Mouse (Mus musculus) CH12.LX (cell line): ENCODE data around the gene Tnni1. TPM values are rescaled to one million over a fixed set of nuclear protein-coding genes. Genes with fewer than 3 reads are reported as not detected.

Experiments used
- DNase-seq: peaks from one replicate; pipeline ENCODE4 v3.0.0-alpha.2; 2013; ENCODE audit errors: extremely low read depth
- H3K27ac ChIP-seq: 2 replicates; pipeline ENCODE4 v1.5.1; 2012; ENCODE audit warnings: low read depth, mild to moderate bottlenecking, control low read depth, moderate library complexity; ENCODE audit not compliant: insufficient read depth
- H3K27me3 ChIP-seq: replicated peaks from 2 replicates; pipeline ENCODE3; 2012; ENCODE audit warnings: inconsistent platforms
- H3K36me3 ChIP-seq, 2 experiments: replicated peaks in 1 of 2; 2 replicates each; pipeline versions ENCODE3 to v1.6.1; 2012; ENCODE audit warnings: inconsistent platforms in 1 of 2, low read length in 1 of 2, mild to moderate bottlenecking in 1 of 2, mixed read lengths in 1 of 2, moderate library complexity in 1 of 2; ENCODE audit not compliant: control insufficient read depth in 1 of 2, insufficient read depth in 1 of 2
- H3K4me1 ChIP-seq, 2 experiments: 2 replicates each; pipeline ENCODE4 v1.6.1; 2012; ENCODE audit warnings: inconsistent platforms in 1 of 2, moderate library complexity in 1 of 2; ENCODE audit not compliant: insufficient read depth in 2 of 2, control insufficient read depth in 1 of 2
- H3K4me2 ChIP-seq: 2 replicates; pipeline ENCODE4 v1.6.1; 2012; ENCODE audit warnings: low read depth, mild to moderate bottlenecking, control low read depth; ENCODE audit not compliant: poor library complexity, insufficient read depth, severe bottlenecking
- H3K4me3 ChIP-seq, 3 experiments: fragments of 150-350 bp in 1 of 3; sonication (generic) in 1 of 3; replicated peaks in 1 of 3; 2 replicates each; pipeline versions ENCODE3 to v1.5.1; 2011 to 2012; ENCODE audit warnings: low read depth in 2 of 3, low read length in 2 of 3, mild to moderate bottlenecking in 2 of 3, moderate library complexity in 2 of 3, control low read depth in 1 of 3, improper control_type of control experiment in 1 of 3, inconsistent platforms in 1 of 3, mixed read lengths in 1 of 3; ENCODE audit not compliant: poor library complexity in 1 of 3
- H3K79me2 ChIP-seq: replicated peaks from 2 replicates; pipeline ENCODE4 v1.6.1; 2012; ENCODE audit warnings: mild to moderate bottlenecking, moderate library complexity; ENCODE audit not compliant: control insufficient read depth, poor library complexity, insufficient read depth, severe bottlenecking; ENCODE audit errors: extremely low read depth
- H3K9ac ChIP-seq: 2 replicates; pipeline ENCODE4 v1.6.1; 2012; ENCODE audit warnings: low read depth, mild to moderate bottlenecking, control low read depth, moderate library complexity; ENCODE audit not compliant: insufficient read depth
- H3K9me3 ChIP-seq: replicated peaks from 2 replicates; pipeline ENCODE3; 2012; ENCODE audit warnings: low read length, inconsistent platforms, mixed read lengths
- BHLHE40 ChIP-seq: IDR thresholded peaks from 2 replicates; pipeline ENCODE4 v1.6.1; 2011; ENCODE audit warnings: mild to moderate bottlenecking, low read depth, low read length, improper control_type of control experiment
- CHD1 ChIP-seq: IDR thresholded peaks from 2 replicates; pipeline ENCODE4 v1.6.1; 2012; ENCODE audit warnings: low read depth, low read length, improper control_type of control experiment, inconsistent platforms
- CHD2 ChIP-seq: IDR thresholded peaks from 2 replicates; pipeline ENCODE4 v1.6.1; 2011; ENCODE audit warnings: low read length, improper control_type of control experiment
- CTCF ChIP-seq, 2 experiments: IDR thresholded peaks in 1 of 2; conservative IDR thresholded peaks in 1 of 2; 2 replicates each; pipeline ENCODE4 v1.5.1; 2011 to 2012; ENCODE audit warnings: low read depth in 2 of 2, low read length in 2 of 2, improper control_type of control experiment in 1 of 2, inconsistent platforms in 1 of 2, mild to moderate bottlenecking in 1 of 2, moderate library complexity in 1 of 2
- ELF1 ChIP-seq: IDR thresholded peaks from 2 replicates; pipeline ENCODE4 v1.6.1; 2014; ENCODE audit warnings: low read depth, mild to moderate bottlenecking, inconsistent platforms, low read length, improper control_type of control experiment
- EP300 ChIP-seq: IDR thresholded peaks from 2 replicates; pipeline ENCODE4 v1.6.1; 2011; ENCODE audit warnings: low read length, improper control_type of control experiment
- ETS1 ChIP-seq: conservative IDR thresholded peaks from 2 replicates; pipeline ENCODE4 v1.6.1; 2012; ENCODE audit warnings: low read depth, mild to moderate bottlenecking, inconsistent platforms, low read length, improper control_type of control experiment, moderate library complexity
- GABPA ChIP-seq: IDR thresholded peaks from 2 replicates; pipeline ENCODE4 v1.6.1; 2012; ENCODE audit warnings: low read depth, low read length, improper control_type of control experiment, inconsistent platforms; ENCODE audit not compliant: insufficient replicate concordance
- HCFC1 ChIP-seq: IDR thresholded peaks from 2 replicates; pipeline ENCODE4 v1.6.1; 2012; ENCODE audit warnings: low read depth, mild to moderate bottlenecking, inconsistent platforms, low read length, improper control_type of control experiment
- JUN ChIP-seq: IDR thresholded peaks from 2 replicates; pipeline ENCODE4 v1.6.1; 2011; ENCODE audit warnings: low read depth, mild to moderate bottlenecking, low read length, improper control_type of control experiment, moderate library complexity; ENCODE audit not compliant: insufficient read depth
- JUND ChIP-seq: conservative IDR thresholded peaks from 2 replicates; pipeline ENCODE4 v1.6.1; 2011; ENCODE audit warnings: low read depth, low read length, improper control_type of control experiment
- KAT2A ChIP-seq: IDR thresholded peaks from 2 replicates; pipeline ENCODE4 v1.6.1; 2012; ENCODE audit warnings: low read length, improper control_type of control experiment, inconsistent platforms; ENCODE audit not compliant: insufficient replicate concordance
- MAFK ChIP-seq: IDR thresholded peaks from 2 replicates; pipeline ENCODE4 v1.6.1; 2011; ENCODE audit warnings: low read length, improper control_type of control experiment; ENCODE audit not compliant: insufficient replicate concordance
- MAX ChIP-seq: IDR thresholded peaks from 2 replicates; pipeline ENCODE4 v1.6.1; 2011; ENCODE audit warnings: low read length, improper control_type of control experiment
- MAZ ChIP-seq: IDR thresholded peaks from 2 replicates; pipeline ENCODE4 v1.6.1; 2012; ENCODE audit warnings: low read depth, mild to moderate bottlenecking, inconsistent platforms, low read length, improper control_type of control experiment, moderate library complexity
- MXI1 ChIP-seq: IDR thresholded peaks from 2 replicates; pipeline ENCODE4 v1.6.1; 2011; ENCODE audit warnings: mild to moderate bottlenecking, low read depth, low read length, improper control_type of control experiment
- MYC ChIP-seq: IDR thresholded peaks from 2 replicates; pipeline ENCODE4 v1.6.1; 2011; ENCODE audit warnings: low read depth, mild to moderate bottlenecking, improper control_type of control experiment, low read length
- NELFE ChIP-seq: IDR thresholded peaks from 2 replicates; pipeline ENCODE4 v1.6.1; 2011; ENCODE audit warnings: low read depth, low read length, improper control_type of control experiment
- POLR2AphosphoS2 ChIP-seq: IDR thresholded peaks from 2 replicates; pipeline ENCODE4 v1.6.1; 2011; ENCODE audit warnings: low read depth, low read length, improper control_type of control experiment
- RAD21 ChIP-seq: IDR thresholded peaks from 2 replicates; pipeline ENCODE4 v1.6.1; 2011; ENCODE audit warnings: low read depth, mild to moderate bottlenecking, low read length, improper control_type of control experiment, moderate library complexity
- RCOR1 ChIP-seq: conservative IDR thresholded peaks from 2 replicates; pipeline ENCODE4 v1.6.1; 2012; ENCODE audit warnings: low read depth, mild to moderate bottlenecking, inconsistent platforms, low read length, improper control_type of control experiment
- SIN3A ChIP-seq: IDR thresholded peaks from 2 replicates; pipeline ENCODE4 v1.6.1; 2012; ENCODE audit warnings: low read length, improper control_type of control experiment, inconsistent platforms
- SMC3 ChIP-seq: IDR thresholded peaks from 2 replicates; pipeline ENCODE4 v1.6.1; 2011; ENCODE audit warnings: low read depth, low read length, improper control_type of control experiment
- TCF12 ChIP-seq: IDR thresholded peaks from 2 replicates; pipeline ENCODE4 v1.6.1; 2014; ENCODE audit warnings: low read depth, mild to moderate bottlenecking, inconsistent platforms, low read length, improper control_type of control experiment
- USF1 ChIP-seq: IDR thresholded peaks from 2 replicates; pipeline ENCODE4 v1.6.1; 2014; ENCODE audit warnings: low read depth, mild to moderate bottlenecking, inconsistent platforms, low read length, improper control_type of control experiment
- ZC3H11A ChIP-seq: IDR thresholded peaks from 2 replicates; pipeline ENCODE4 v1.6.1; 2012; ENCODE audit warnings: low read depth, mild to moderate bottlenecking, inconsistent platforms, low read length, improper control_type of control experiment
- ZKSCAN1 ChIP-seq: IDR thresholded peaks from 2 replicates; pipeline ENCODE4 v1.6.1; 2012; ENCODE audit warnings: low read depth, inconsistent platforms, low read length, improper control_type of control experiment, borderline replicate concordance
- ZMIZ1 ChIP-seq: IDR thresholded peaks from 2 replicates; pipeline ENCODE4 v1.6.1; 2012; ENCODE audit warnings: low read depth, mild to moderate bottlenecking, inconsistent platforms, low read length, improper control_type of control experiment
- ZNF384 ChIP-seq: IDR thresholded peaks from 2 replicates; pipeline ENCODE4 v1.6.1; 2012; ENCODE audit warnings: low read depth, low read length, improper control_type of control experiment, inconsistent platforms
- dilution Hi-C: fragments of 300-500 bp; cut with MboI; formaldehyde crosslinking; loops from 2 replicates; pipeline ENCODE4 v1.14.3; 2020; ENCODE audit warnings: low sequenced_read_pairs; ENCODE audit not compliant: extremely low pct_unique_long_range_greater_than_20kb, extremely low pct_ligation_motif_present
- in situ Hi-C: fragments of 300-500 bp; cut with MboI; formaldehyde crosslinking; loops from 3 replicates; pipeline ENCODE4 v1.14.3; 2019; ENCODE audit warnings: low sequenced_read_pairs, low pct_ligation_motif_present, low pct_unique_long_range_greater_than_20kb, mixed read lengths
- polyA plus RNA-seq: library from polyadenylated mRNA; unstranded; fragments of >175 nt; gene quantifications from 2 replicates; pipeline ENCODE4 v1.2.1, GENCODE M21; 2012; ENCODE audit warnings: low read depth; ENCODE audit not compliant: insufficient read length
- total RNA-seq, 2 experiments: library from RNA; depleted of rRNA; stranded (reverse); fragments of 300-350 nt in 1 of 2; fragments of >200 nt in 1 of 2; gene quantifications; 2 replicates each; pipeline ENCODE4 v1.2.3; 2012 to 2014

Gene Tnni1
- total and polyA plus RNA-seq, 3 experiments: 1.6 to 6.9 (median 4.2) TPM

GRCm38 (mm10) chr1:135761728-135762127 lies 17.5 kb upstream of the Tnni1 start:
- dilution Hi-C loops (no loop called here), in situ Hi-C loops (loop anchor here (10.0 kb wide), 1 partner anchor 373 kb away; the partner anchor contains the start of gene Kif21b)
- Histone ChIP-seq H3K27me3 (peaks cover 1% of the 10 kb centered on the region), H3K9ac (no peak overlapping the region), H3K79me2 (peaks cover 6% of the 10 kb centered on the region), H3K4me3 (no peak overlapping the region), H3K4me1 (peaks cover 24 to 58% of the 10 kb centered on the region in 2 experiments), H3K4me2 (no peak overlapping the region), H3K27ac (no peak overlapping the region), H3K36me3 (no peaks in the 10 kb centered on the region)
- no peak for DNase-seq
- TF ChIP-seq ZNF384 (no peak), GABPA (no peak), JUND (no peak), MAFK (no peak), POLR2AphosphoS2 (no peak), CHD2 (no peak), NELFE (no peak), RCOR1 (no peak), MXI1 (no peak), ZMIZ1 (no peak), EP300 (no peak), HCFC1 (no peak), RAD21 (no peak), ETS1 (no peak), SIN3A (no peak), ZKSCAN1 (no peak), USF1 (no peak)
- TF ChIP-seq, all 38 proteins: peak for 0
- no peaks in the 10 kb centered on the region for H3K9me3 ChIP-seq

- H3K4me1 ChIP-seq: peaks cover 22 to 59% of the 10 kb centered on the region in 2 experiments
- H3K36me3 ChIP-seq: peaks cover 5 to 9% of the 10 kb centered on the region in 2 experiments
- peaks cover 25% of the 10 kb centered on the region for H3K79me2 ChIP-seq
- H3K27ac ChIP-seq: peak overlapping the region; percentile 76
- H3K9me3 ChIP-seq: no peaks in the 10 kb centered on the region
- no peaks in the 10 kb centered on the region for H3K27me3 ChIP-seq
- peak; percentile 49 for DNase-seq
- peak overlapping the region in 1 of 3 experiments; percentile 7 for H3K4me3 ChIP-seq
- in situ Hi-C loops (loop anchor here (10.0 kb wide), 1 partner anchor 371 kb away; the partner anchor contains the start of gene Kif21b), dilution Hi-C loops (no loop called here)
- H3K9ac ChIP-seq: peak overlapping the region; percentile 98
- H3K4me2 ChIP-seq: peak overlapping the region; percentile 57
- TF ChIP-seq MXI1: peak; percentile 86
- no peak for TF ChIP-seq ZC3H11A
- TF ChIP-seq MAX: peak; percentile 79
- no peak for TF ChIP-seq HCFC1
- TF ChIP-seq ELF1: 0 out of 2 replicates have a peak, but pooled peaks have one; percentile 37
- TF ChIP-seq KAT2A: no peak
- TF ChIP-seq EP300: peak; percentile 94
- peak; percentile 96 for TF ChIP-seq ETS1
- peak; percentile 41; the same call in 1 of the 2 replicates for TF ChIP-seq ZNF384
- TF ChIP-seq MAFK: peak; percentile 49; the same call in 1 of the 2 replicates
- TF ChIP-seq CTCF (conservative IDR thresholded peaks at IDR 0.05 in 1 of 2, IDR thresholded peaks at IDR 0.05 in 1 of 2; ENCODE audit: low read depth in 2 of 2, low read length in 2 of 2): no peak
- peak; percentile 76 for TF ChIP-seq JUND
- TF ChIP-seq TCF12: peak; percentile 98
- peak; percentile 96 for TF ChIP-seq CHD2
- TF ChIP-seq JUN: peak; percentile 76; the same call in 1 of the 2 replicates
- TF ChIP-seq NELFE: peak; percentile 56
- TF ChIP-seq SIN3A: peak; percentile 91; the same call in 1 of the 2 replicates
- TF ChIP-seq MYC: peak; percentile 86
- no peak for TF ChIP-seq RAD21
- peak; percentile 84 for TF ChIP-seq USF1
- TF ChIP-seq SMC3: 0 out of 2 replicates have a peak, but pooled peaks have one; percentile 7
- no peak; the same call in 1 of the 2 replicates for TF ChIP-seq CHD1
- TF ChIP-seq MAZ: peak; percentile 97
- TF ChIP-seq RCOR1: peak; percentile 96
- peak; percentile 70 for TF ChIP-seq BHLHE40
Observed at GRCm38 (mm10) chr1:135763503-135764205, 15.6 kb upstream of the Tnni1 start.
